Mouse (Mus musculus): ENCODE results near the gene Dcdc2a.

DNA sequence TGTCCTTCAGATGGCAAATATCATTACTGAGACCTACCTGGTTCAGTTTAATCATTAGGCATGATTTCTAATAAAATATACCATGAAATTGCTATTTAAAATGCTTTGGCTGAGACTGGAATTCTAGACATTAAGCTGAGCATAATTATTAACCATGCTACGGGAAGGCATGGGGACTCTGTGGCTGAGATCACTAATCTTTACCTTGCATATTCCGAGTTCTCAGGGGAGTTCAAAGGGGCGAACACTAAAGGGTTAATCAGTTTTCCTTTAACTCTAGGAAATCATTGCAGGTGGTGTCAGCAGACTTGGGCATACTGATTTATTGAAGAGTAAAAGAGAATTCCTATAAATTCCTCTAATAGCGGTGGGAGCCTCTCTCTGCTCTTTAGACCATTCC, 11.4 kb downstream of the Dcdc2a start:
- TF ChIP-seq CTCF (IDR thresholded peaks at IDR 0.05; ENCODE audit: low read depth) (no peak), EP300 (IDR thresholded peaks at IDR 0.05; ENCODE audit: low read depth) (no peak)
